ENCODE assay signal across 8 mouse cellular contexts in the genomic region with DNA sequence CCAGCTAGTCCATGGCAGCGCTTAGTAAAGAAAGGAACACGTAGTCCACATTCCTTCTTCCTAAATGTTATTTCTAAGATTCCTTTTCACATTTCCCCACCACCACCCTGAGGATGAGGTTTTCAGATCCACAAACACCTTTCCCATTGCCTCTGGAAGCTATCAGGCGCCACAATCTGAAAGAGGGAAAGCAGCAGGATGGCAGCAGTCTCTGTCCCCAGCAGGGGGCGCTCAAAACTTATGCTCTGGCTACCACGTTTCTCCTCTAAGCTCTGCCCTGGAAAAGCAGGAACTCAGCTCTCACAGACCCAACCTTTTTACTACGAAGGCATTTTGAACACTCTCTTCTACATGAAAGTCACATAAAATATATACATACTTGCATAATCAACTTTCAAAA. TPM values are rescaled to one million over a fixed set of nuclear protein-coding genes. Genes with fewer than 3 reads are reported as not detected.
DNase-seq lines count a peak whose midpoint lies in the region; ATAC-seq and TF ChIP-seq lines count a peak whose summit lies in the region.

No protein-coding gene starts in this region.

- peak; percentile 66 for DNase-seq in CD4-positive helper T cell, adult 2 months (ENCODE audit: low read depth, low spot score)
- DNase-seq in brain, embryonic 14.5 days (ENCODE audit: low read depth) = peak; percentile 87
- peak; percentile 86 for DNase-seq in forebrain, embryonic 14.5 days (ENCODE audit: low spot score)
- peak; percentile 84 to 86 for DNase-seq in heart, postnatal 14 days
- DNase-seq in large intestine, adult 2 months (ENCODE audit: low read depth, low spot score) = peak; percentile 75
- peak; percentile 70 to 75 for DNase-seq in lung, adult 18-20 months
- DNase-seq in testis, postnatal 10 days (ENCODE audit: low spot score) = peak; percentile 92

- H3K9ac ChIP-seq in forebrain, embryonic 14.5 days (ENCODE audit: low read length) = no peak overlapping the region
- H3K9ac ChIP-seq in neural tube, embryonic 14.5 days (replicated peaks; ENCODE audit: low read depth, low read length) = no peak overlapping the region

- peak; percentile 90 for TF ChIP-seq CTCF in brain, embryonic 14.5 days (IDR thresholded peaks at IDR 0.05; ENCODE audit: borderline replicate concordance, extremely low read depth, insufficient read depth, insufficient read length)

- ATAC-seq in forebrain, embryonic 14.5 days = 0 out of 2 replicates have a peak, but pooled peaks have one; percentile 21
- no peak for ATAC-seq in neural tube, embryonic 14.5 days (ENCODE audit: low read depth)

- no peak overlapping the region for H3K4me3 ChIP-seq in forebrain, embryonic 14.5 days (ENCODE audit: low read depth, low read length)
- no peak overlapping the region for H3K4me3 ChIP-seq in neural tube, embryonic 14.5 days (ENCODE audit: low read depth, low read length)

- H3K9me3 ChIP-seq in forebrain, embryonic 14.5 days (replicated peaks; ENCODE audit: control insufficient read depth, low read length) = no peaks in the 10 kb centered on the region
- no peaks in the 10 kb centered on the region for H3K9me3 ChIP-seq in neural tube, embryonic 14.5 days (ENCODE audit: control insufficient read depth, low read length)

- no peak overlapping the region for H3K27ac ChIP-seq in forebrain, embryonic 14.5 days (ENCODE audit: low read depth, low read length)
- H3K27ac ChIP-seq in neural tube, embryonic 14.5 days (ENCODE audit: low read depth, low read length) = no peak overlapping the region

- no peaks in the 10 kb centered on the region for H3K36me3 ChIP-seq in forebrain, embryonic 14.5 days (ENCODE audit: control insufficient read depth, insufficient read depth, low read length)
- H3K36me3 ChIP-seq in neural tube, embryonic 14.5 days (ENCODE audit: control insufficient read depth, insufficient read depth, low read length) = no peaks in the 10 kb centered on the region

- peaks cover 18% of the 10 kb centered on the region for H3K4me1 ChIP-seq in forebrain, embryonic 14.5 days (ENCODE audit: control insufficient read depth, insufficient read depth, low read length)
- 0 out of 2 replicates have a peak, but pooled peaks cover 8% of the 10 kb centered on the region for H3K4me1 ChIP-seq in neural tube, embryonic 14.5 days (ENCODE audit: control insufficient read depth, insufficient read depth, low read length)

- H3K27me3 ChIP-seq in forebrain, embryonic 14.5 days (replicated peaks; ENCODE audit: control insufficient read depth, insufficient read depth, low read length) = peaks cover 11% of the 10 kb centered on the region
- H3K27me3 ChIP-seq in neural tube, embryonic 14.5 days (ENCODE audit: control insufficient read depth, insufficient read depth, low read length) = no peaks in the 10 kb centered on the region

- intact Hi-C loops in heart, postnatal 14 days (cut with DNase I) = loop anchor here (1.0 to 5.0 kb wide), 3 partner anchors 31 to 199 kb away; a partner anchor contains a TSS

- peak overlapping the region; percentile 3; the same call in 1 of the 2 replicates for H3K4me2 ChIP-seq in forebrain, embryonic 14.5 days (ENCODE audit: low read length)
- H3K4me2 ChIP-seq in neural tube, embryonic 14.5 days (ENCODE audit: low read depth, low read length) = peak overlapping the region; percentile 30

- WGBS in forebrain, embryonic 14.5 days = 22% methylated on average over 6 of the region's 6 CpGs
- 12% methylated on average over 6 of the region's 6 CpGs for WGBS in large intestine, adult 2 months
- 21% methylated on average over 6 of the region's 6 CpGs for WGBS in neural tube, embryonic 14.5 days

- no peak for TF ChIP-seq POLR2A in brain, embryonic 14.5 days (IDR thresholded peaks at IDR 0.05; ENCODE audit: borderline replicate concordance, extremely low read depth, insufficient read depth, insufficient read length, poor library complexity, severe bottlenecking)

RNA-seq across cellular contexts. Expression of a gene that starts 32.2 kb away (rescaled TPM):
- 8.3 and 12.2 TPM in 2 replicates for polyA plus RNA-seq in brain, embryonic 14.5 days (2012; rRNA removed)
- polyA plus RNA-seq in forebrain, embryonic 14.5 days (2014; fragmentation: Nextera tagmentation; extraction: Ambion mirVana) = 10.4 and 11.0 TPM in 2 replicates
- 10 to 100 TPM; 12.2 to 13.1 TPM for total RNA-seq in heart, postnatal 14 days (2021)
- 2.8 and 3.3 TPM in 2 replicates for polyA plus RNA-seq in large intestine, adult 2 months (2012; rRNA removed)
- 11.8 and 16.9 TPM in 2 replicates for polyA plus RNA-seq in neural tube, embryonic 14.5 days (2014; fragmentation: Nextera tagmentation; extraction: Ambion mirVana)
